Mouse (Mus musculus) liver, adult 2 months (tissue): ENCODE measurements around the gene Lrch3. TPM values are rescaled to one million over a fixed set of nuclear protein-coding genes. Genes with fewer than 3 reads are reported as not detected.

Source experiments
- DNase-seq: peaks from one replicate; pipeline ENCODE4 v3.0.0-alpha.2; 2011; ENCODE audit warnings: low read depth, low spot score; ENCODE audit errors: extremely low read depth
- H3K27ac ChIP-seq: fragments of 200-500 bp; replicated peaks from 2 replicates; pipeline ENCODE4 v1.5.1; 2012; ENCODE audit warnings: low read depth, mild to moderate bottlenecking, control low read depth, inconsistent platforms, low read length; ENCODE audit not compliant: insufficient read depth
- H3K27me3 ChIP-seq: fragments of 200-500 bp; 2 replicates; pipeline ENCODE4 v1.6.1; 2012; ENCODE audit warnings: mild to moderate bottlenecking, moderate library complexity, low read length, inconsistent platforms; ENCODE audit not compliant: control insufficient read depth, insufficient read depth
- H3K36me3 ChIP-seq: fragments of 200-500 bp; 2 replicates; pipeline ENCODE4 v1.6.1; 2012; ENCODE audit warnings: low read length, inconsistent platforms; ENCODE audit not compliant: control insufficient read depth, insufficient read depth
- H3K4me1 ChIP-seq: fragments of 200-500 bp; 2 replicates; pipeline ENCODE4 v1.6.1; 2011; ENCODE audit warnings: low read length; ENCODE audit not compliant: control insufficient read depth, insufficient read depth
- H3K4me3 ChIP-seq: fragments of 200-500 bp; 2 replicates; pipeline ENCODE4 v1.5.1; 2011; ENCODE audit warnings: low read depth, mild to moderate bottlenecking, control low read depth, low read length, moderate library complexity; ENCODE audit not compliant: insufficient read depth
- H3K79me2 ChIP-seq: fragments of 200-500 bp; 2 replicates; pipeline ENCODE4 v1.6.1; 2012; ENCODE audit warnings: inconsistent platforms, mild to moderate bottlenecking, low read length, moderate library complexity; ENCODE audit not compliant: control insufficient read depth, insufficient read depth
- H3K9ac ChIP-seq: fragments of 200-500 bp; 2 replicates; pipeline ENCODE4 v1.6.1; 2012; ENCODE audit warnings: low read depth, mild to moderate bottlenecking, control low read depth, inconsistent platforms, low read length
- CTCF ChIP-seq: fragments of 200-500 bp; IDR thresholded peaks from 2 replicates; pipeline ENCODE4 v1.5.1; 2011; ENCODE audit warnings: low read depth, low read length, control low read depth
- POLR2A ChIP-seq: fragments of 200-500 bp; IDR thresholded peaks from 2 replicates; pipeline ENCODE4 v1.6.1; 2011; ENCODE audit warnings: low read length, control low read depth; ENCODE audit not compliant: insufficient read depth; ENCODE audit errors: extremely low read depth
- WGBS: fragments of 180-500 bp; shearing (Covaris S2); methylation state at CpG from one replicate; pipeline ENCODE4 v1.1.7; 2018; 5-methylcytosine and 5-hydroxymethylcytosine counted together
- polyA plus RNA-seq: library from polyadenylated mRNA; depleted of rRNA; stranded (reverse); fragments of >200 nt; gene quantifications from 2 replicates; pipeline ENCODE4 v1.2.3, GENCODE M21; 2012; rRNA removed
- total RNA-seq: library from RNA; depleted of rRNA; stranded (reverse); fragments of >200 nt; gene quantifications from 2 replicates; pipeline ENCODE4 v1.2.3, GENCODE M21; 2014; rRNA removed

Gene Lrch3
- total and polyA plus RNA-seq, 2 experiments, result 5.3 to 9.8 TPM

GRCm38 (mm10) chr16:33060926-33061325 lies 147.0 kb downstream of the Lrch3 start:
- Histone ChIP-seq H3K79me2 (peaks cover 3% of the 10 kb centered on the region; the same call in 1 of the 2 replicates), H3K4me1 (peaks cover 27% of the 10 kb centered on the region), H3K36me3 (peaks cover 16% of the 10 kb centered on the region), H3K9ac (no peak overlapping the region), H3K27me3 (no peaks in the 10 kb centered on the region), H3K27ac (no peak overlapping the region), H3K4me3 (no peak overlapping the region)
- WGBS, result 77% methylated on average over 2 of the region's 2 CpGs
- no peak for TF ChIP-seq CTCF
- no peak for TF ChIP-seq POLR2A
- no peak for DNase-seq

- peak overlapping the region; percentile 15; the same call in 1 of the 2 replicates for H3K9ac ChIP-seq
- peaks cover 27% of the 10 kb centered on the region for H3K4me1 ChIP-seq
- H3K79me2 ChIP-seq, result peaks cover 3% of the 10 kb centered on the region; the same call in 1 of the 2 replicates
- TF ChIP-seq CTCF, result no peak
- TF ChIP-seq POLR2A, result no peak
- WGBS, result 58% methylated on average over 11 of the region's 11 CpGs
- peaks cover 16% of the 10 kb centered on the region for H3K36me3 ChIP-seq
- no peak for DNase-seq
- no peak overlapping the region for H3K4me3 ChIP-seq
- no peaks in the 10 kb centered on the region for H3K27me3 ChIP-seq
- peak overlapping the region; percentile 80 for H3K27ac ChIP-seq
Measured at GRCm38 (mm10) chr16:33061400-33061799, 147.5 kb downstream of the Lrch3 start.

- Histone ChIP-seq H3K9ac (peak within 1 kb of the TSS; percentile 91), H3K27me3 (no peaks in the 10 kb centered on the region), H3K79me2 (no peaks in the 10 kb centered on the region), H3K4me1 (peaks cover 27% of the 10 kb centered on the region), H3K4me3 (peak within 1 kb of the TSS; percentile 81), H3K36me3 (peaks cover 16% of the 10 kb centered on the region), H3K27ac (peak within 1 kb of the TSS; percentile 80)
- WGBS, result under 1% methylated on average over 59 of the region's 64 CpGs
- peak; percentile 79 for DNase-seq
- TF ChIP-seq CTCF (no peak), POLR2A (peak; percentile 94)
Measured at GRCm38 (mm10) chr16:33062024-33062681, 148.3 kb downstream of the Lrch3 start, which contains the start of gene Lmln. Gene Lmln (plus strand): TSS chr16:33062521.

- TF ChIP-seq POLR2A, result no peak
- H3K27ac ChIP-seq, result peak overlapping the region; percentile 54
- peak; percentile 53 for DNase-seq
- peak overlapping the region; percentile 81 for H3K4me3 ChIP-seq
- peaks cover 16% of the 10 kb centered on the region for H3K36me3 ChIP-seq
- 1% methylated on average over 31 of the region's 35 CpGs for WGBS
- no peaks in the 10 kb centered on the region for H3K27me3 ChIP-seq
- peaks cover 25% of the 10 kb centered on the region for H3K4me1 ChIP-seq
- peak overlapping the region; percentile 82 for H3K9ac ChIP-seq
- H3K79me2 ChIP-seq, result no peaks in the 10 kb centered on the region
Measured at GRCm38 (mm10) chr16:33062682-33063131, 148.8 kb downstream of the Lrch3 start.

GRCm38 (mm10) chr16:33063267-33063666 lies 149.4 kb downstream of the Lrch3 start:
- Histone ChIP-seq H3K36me3 (peaks cover 16% of the 10 kb centered on the region), H3K27ac (peak overlapping the region; percentile 27; the same call in 1 of the 2 replicates), H3K9ac (peak overlapping the region; percentile 82), H3K79me2 (no peaks in the 10 kb centered on the region), H3K4me3 (peak overlapping the region; percentile 81), H3K4me1 (peaks cover 22% of the 10 kb centered on the region), H3K27me3 (no peaks in the 10 kb centered on the region)
- peak; percentile 45 for DNase-seq
- WGBS, result 10% methylated on average over 7 of the region's 7 CpGs
- TF ChIP-seq POLR2A (no peak), CTCF (no peak)

- Histone ChIP-seq H3K4me3 (no peak overlapping the region), H3K27ac (no peak overlapping the region), H3K4me1 (peaks cover 17% of the 10 kb centered on the region), H3K36me3 (peaks cover 10% of the 10 kb centered on the region), H3K27me3 (no peaks in the 10 kb centered on the region), H3K79me2 (no peaks in the 10 kb centered on the region), H3K9ac (no peak overlapping the region)
- 55% methylated on average over 9 of the region's 9 CpGs for WGBS
- TF ChIP-seq POLR2A, result no peak
- TF ChIP-seq CTCF, result peak; percentile 72
- DNase-seq, result peak; percentile 53
Measured at GRCm38 (mm10) chr16:33064636-33065035, 150.7 kb downstream of the Lrch3 start.

Other genes starting within 250 kb of the Lrch3 start
- 0.18 TPM in 1 of 2 replicates, not detected in the other for gene Muc4, start 178.2 kb upstream of the Lrch3 start, total RNA-seq
- 0.02 TPM in 2 replicates for gene Muc4, start 178.2 kb upstream of the Lrch3 start, polyA plus RNA-seq
- gene Muc20, start 116.7 kb upstream of the Lrch3 start, total RNA-seq, result not detected in 2 replicates
- gene Muc20, start 116.7 kb upstream of the Lrch3 start, polyA plus RNA-seq, result not detected in 2 replicates
- gene Smbd1, start 103.6 kb upstream of the Lrch3 start, total RNA-seq, result not detected in 2 replicates
- gene Smbd1, start 103.6 kb upstream of the Lrch3 start, polyA plus RNA-seq, result not detected in 2 replicates
- 20.6 and 21.4 TPM in 2 replicates for gene Fyttd1, start 36.6 kb upstream of the Lrch3 start, total RNA-seq
- gene Fyttd1, start 36.6 kb upstream of the Lrch3 start, polyA plus RNA-seq, result 4.7 and 5.3 TPM in 2 replicates
- gene Rubcn, start 36.3 kb upstream of the Lrch3 start, total RNA-seq, result 12.6 and 16.8 TPM in 2 replicates
- gene Rubcn, start 36.3 kb upstream of the Lrch3 start, polyA plus RNA-seq, result 15.0 and 17.0 TPM in 2 replicates
- 0.54 and 1.0 TPM in 2 replicates for gene Iqcg, start 142.1 kb downstream of the Lrch3 start, total RNA-seq
- 0.55 TPM in 2 replicates for gene Iqcg, start 142.1 kb downstream of the Lrch3 start, polyA plus RNA-seq
- 661 and 805 TPM in 2 replicates for gene Rpl35a, start 142.4 kb downstream of the Lrch3 start, total RNA-seq
- gene Rpl35a, start 142.4 kb downstream of the Lrch3 start, polyA plus RNA-seq, result 111 and 115 TPM in 2 replicates
- gene Lmln, start 148.4 kb downstream of the Lrch3 start, total RNA-seq, result 1.4 and 1.8 TPM in 2 replicates
- gene Lmln, start 148.4 kb downstream of the Lrch3 start, polyA plus RNA-seq, result 0.78 and 0.81 TPM in 2 replicates